Mouse (Mus musculus) skeletal muscle tissue, postnatal 0 days (tissue): ENCODE results near the gene Cfl2. TPM values are rescaled to one million over a fixed set of nuclear protein-coding genes. Genes with fewer than 3 reads are reported as not detected.

ENCODE experiments used
- polyA plus RNA-seq: library from polyadenylated mRNA; unstranded; fragments of >200 nt; fragmentation: Nextera tagmentation; extraction: Ambion mirVana; gene quantifications from 2 replicates; pipeline ENCODE4 v1.2.1, GENCODE M21; 2015

Cfl2 gene
- polyA plus RNA-seq: 1,135 and 1,256 TPM in 2 replicates

DNA sequence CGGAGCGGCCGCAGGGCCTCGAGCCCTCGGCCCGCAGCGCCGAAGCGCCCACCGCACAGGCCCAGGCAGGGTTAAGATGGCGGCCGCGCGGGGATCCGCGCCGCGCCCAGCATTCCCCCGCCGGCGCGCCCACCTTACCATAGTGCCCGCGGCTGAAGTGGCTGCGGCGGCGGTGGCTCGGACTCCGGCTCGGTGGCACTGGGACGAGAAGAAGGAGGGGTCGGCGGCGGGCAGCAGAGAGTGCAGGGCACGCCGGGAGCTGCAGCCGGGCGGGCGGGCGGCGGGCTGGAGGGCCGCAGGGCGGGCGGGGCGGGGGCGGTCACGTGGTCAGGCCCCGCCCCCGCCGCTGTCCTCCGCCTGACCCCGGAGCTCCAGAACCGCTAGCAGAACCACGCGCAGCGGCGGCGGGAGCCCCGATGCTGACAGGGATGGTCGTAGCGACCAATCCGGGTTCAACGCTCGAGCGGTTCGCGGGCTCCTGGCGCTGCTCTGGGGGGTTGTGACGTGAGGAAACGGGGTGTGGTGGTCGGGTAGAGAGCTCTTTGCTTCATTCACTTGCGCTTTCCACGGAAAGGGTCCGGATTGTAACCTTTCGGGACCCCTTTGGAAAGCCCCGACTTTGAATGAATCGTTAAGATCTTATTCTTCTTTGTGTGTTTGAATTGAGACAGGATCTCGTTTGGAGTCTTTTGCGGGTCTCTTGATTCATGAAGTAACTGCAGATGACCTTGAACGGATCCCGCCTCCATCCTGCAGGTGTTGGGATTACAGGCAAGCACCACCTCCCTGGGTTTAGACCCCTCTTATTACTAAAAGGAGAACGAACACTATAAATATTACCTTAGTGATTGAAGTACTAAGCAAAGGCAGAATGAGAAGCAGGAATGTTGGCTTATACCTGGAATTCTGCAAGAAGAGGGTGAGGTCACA is at the start of gene Cfl2:
TSS of gene Cfl2 (minus strand) at position 272 of the 930 bp plus-strand sequence.

Other genes with a start within 250 kb of the Cfl2 start
- 133 and 141 TPM in 2 replicates for gene Sptssa, start 206.3 kb downstream of the Cfl2 start, polyA plus RNA-seq
- 63.9 and 69.3 TPM in 2 replicates for gene Eapp, start 167.0 kb downstream of the Cfl2 start, polyA plus RNA-seq
- 80.9 and 101 TPM in 2 replicates for gene Snx6, start 67.2 kb downstream of the Cfl2 start, polyA plus RNA-seq
- gene Gm20403, start 123.7 kb upstream of the Cfl2 start, polyA plus RNA-seq: not detected in 2 replicates
- gene Baz1a, start 151.5 kb upstream of the Cfl2 start, polyA plus RNA-seq: 7.3 and 7.9 TPM in 2 replicates
- 11.9 and 16.5 TPM in 2 replicates for gene 2700097O09Rik, start 217.2 kb upstream of the Cfl2 start, polyA plus RNA-seq
- 119 and 120 TPM in 2 replicates for gene Srp54a, start 217.4 kb upstream of the Cfl2 start, polyA plus RNA-seq